Mouse (Mus musculus): ENCODE measurements at regions not wholly inside any gene's neighbourhood (a gene's known extent, or its start where the extent isn't known, plus 50 kb on each side); places are given as distances from the start of the nearest gene placed in this dataset.

DNA sequence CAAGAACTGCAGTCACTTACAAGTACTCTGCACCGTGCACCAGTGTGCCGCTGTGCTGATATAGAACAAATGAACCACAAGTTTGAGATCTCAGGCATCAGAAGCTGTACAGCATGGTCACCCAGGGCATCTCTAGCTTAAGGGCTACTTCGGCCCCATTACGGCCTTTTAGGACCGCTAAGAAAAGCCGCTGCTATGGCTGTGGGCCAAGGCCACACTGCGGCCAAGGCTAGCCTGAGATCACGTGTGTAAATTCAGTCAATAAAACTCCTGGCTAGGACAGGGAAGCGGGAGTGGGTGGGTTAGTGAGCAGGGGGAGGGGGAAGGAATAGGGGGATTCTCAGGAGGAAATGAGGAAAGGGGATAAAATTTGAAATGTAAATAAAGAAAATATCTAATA, 50.9 kb upstream of the Atp12a start:
- no peak for DNase-seq (ENCODE audit: low spot score in 2 of 2)

DNA sequence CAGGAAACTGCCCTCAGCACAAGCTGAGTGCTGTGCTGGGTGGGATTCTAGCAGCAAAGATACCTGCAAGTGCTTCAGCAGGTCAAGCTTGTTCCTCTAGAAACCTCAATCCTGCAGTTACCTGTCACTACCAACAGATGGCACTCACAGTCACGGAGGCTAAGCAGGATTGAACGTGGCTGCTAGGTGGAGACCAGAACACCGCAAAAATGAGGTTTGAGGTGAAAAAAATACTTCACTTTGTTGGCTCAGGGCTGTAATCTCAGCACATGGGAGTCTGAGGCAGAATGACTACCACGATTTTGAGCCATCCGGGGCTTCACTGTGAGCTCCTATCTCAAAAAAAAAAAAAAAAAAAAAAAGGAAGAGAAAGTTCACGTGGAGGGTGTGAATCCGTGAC, 50.4 kb upstream of the Atp12a start:
- DNase-seq (ENCODE audit: low spot score in 2 of 2): peak; percentile 42 to 45
